Mouse (Mus musculus): ENCODE results near the gene Oas1g.
A peak's percentile ranks its signal among the peaks of the same experiment; 100 is the strongest.
"Not testable (repeated sequence)": the region's sequence is repeated elsewhere in the genome, so short reads cannot be mapped to it uniquely, and the experiment has no call there.

Oas1g gene

DNA sequence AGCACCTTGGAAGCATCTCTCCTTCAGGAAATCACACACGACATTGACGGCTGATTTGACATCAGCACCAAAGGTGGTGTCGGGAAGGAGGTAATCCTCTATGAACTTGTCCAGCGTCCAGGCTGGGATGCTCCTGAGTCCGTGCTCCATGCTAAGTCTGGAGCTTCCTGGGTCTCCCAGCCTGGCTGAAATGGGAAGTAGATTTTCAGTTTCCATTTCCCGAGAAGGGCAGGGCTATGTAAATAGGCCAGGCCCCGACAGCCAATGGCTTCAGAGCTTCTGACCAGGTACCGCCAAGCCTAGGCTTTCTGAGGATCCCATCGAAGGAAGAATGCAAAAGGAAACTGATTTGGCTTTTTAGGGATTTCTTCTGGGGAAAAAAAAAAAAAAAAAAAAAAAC is at the start of gene Oas1g:
Gene Oas1g, minus strand, starts transcription at position 201 of the 400 bp plus-strand sequence.
- DNase-seq: not testable (repeated sequence)

DNA sequence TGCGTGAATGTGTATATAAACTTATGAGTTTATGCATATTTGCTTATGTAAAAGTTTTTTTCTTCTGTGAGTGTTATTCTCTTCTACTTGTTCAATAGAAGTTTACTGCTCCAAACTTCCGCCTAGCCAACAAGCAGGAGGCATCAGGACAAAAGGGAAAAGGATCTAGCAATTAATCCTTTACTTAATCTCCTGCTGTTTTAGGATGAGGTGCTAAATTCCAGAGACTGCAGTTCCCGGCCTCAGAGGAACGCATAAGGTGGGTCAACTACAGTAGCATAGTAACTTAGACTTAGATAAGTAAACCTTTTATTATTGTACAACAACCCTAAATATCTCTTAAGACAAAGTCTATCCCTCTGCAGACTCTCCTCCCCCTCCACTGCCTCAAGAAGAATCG is 46.6 kb upstream of the Oas1g start:
- DNase-seq: no peak

DNA sequence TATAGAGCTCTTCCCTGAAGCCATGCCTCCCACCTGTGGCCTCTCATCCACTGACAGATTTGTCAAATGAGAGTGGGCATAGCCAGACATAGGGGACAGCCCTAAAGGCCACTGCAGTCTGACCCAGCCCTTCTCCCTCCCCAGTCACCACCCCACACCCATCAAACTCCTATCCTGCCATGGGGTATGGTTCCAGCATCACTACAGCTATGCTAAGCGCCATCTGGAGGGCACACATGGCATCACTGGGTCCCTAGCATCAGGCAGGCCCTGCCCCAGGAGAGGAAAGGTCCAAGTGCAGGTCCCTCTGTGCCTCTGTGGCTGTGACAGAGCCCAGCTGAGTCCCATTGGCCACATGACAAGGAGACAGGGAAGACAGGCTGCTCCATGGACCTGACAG is 39.6 kb upstream of the Oas1g start:
- peak; percentile 34 to 64 for DNase-seq

DNA sequence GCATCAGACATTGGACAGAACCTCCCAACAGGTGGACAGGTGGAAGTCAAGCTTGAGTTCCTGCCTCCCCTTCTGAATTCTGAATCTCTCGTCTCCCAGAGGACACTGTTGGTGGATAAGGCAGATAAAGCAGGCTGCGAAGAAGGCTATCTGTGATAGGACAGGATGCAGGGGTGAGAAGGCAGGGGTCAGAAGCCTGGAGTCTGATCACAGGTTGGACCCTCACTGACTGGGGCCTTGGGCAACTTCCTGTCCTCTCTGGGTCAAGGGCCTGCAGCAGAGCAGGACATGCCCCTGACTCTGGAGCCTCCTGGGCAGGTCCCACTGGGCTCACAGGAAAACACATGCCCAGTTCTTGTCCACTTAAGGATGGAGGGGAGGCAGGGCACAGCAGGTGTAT is 38.9 kb upstream of the Oas1g start:
- not testable (repeated sequence) for DNase-seq

DNA sequence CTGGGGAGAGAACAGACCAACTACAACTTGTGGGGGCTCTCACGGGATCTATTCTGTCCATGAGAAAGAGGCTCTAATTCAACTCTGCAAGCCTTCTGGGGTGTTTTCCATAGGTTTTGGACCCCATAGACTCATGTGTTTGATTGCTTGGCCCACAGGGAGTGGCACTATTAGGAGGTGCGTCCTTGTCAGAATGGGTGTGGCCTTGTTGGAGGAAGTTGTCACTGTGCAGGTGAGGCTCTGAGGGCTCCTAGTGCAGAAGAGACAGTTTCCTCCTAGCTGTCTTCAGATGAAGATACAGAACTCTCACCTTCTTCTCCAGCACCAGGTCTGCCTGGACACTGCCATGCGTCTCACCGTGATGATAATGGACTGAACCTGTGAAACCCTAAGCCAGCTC is 37.1 kb upstream of the Oas1g start:
- DNase-seq: not testable (repeated sequence)

DNA sequence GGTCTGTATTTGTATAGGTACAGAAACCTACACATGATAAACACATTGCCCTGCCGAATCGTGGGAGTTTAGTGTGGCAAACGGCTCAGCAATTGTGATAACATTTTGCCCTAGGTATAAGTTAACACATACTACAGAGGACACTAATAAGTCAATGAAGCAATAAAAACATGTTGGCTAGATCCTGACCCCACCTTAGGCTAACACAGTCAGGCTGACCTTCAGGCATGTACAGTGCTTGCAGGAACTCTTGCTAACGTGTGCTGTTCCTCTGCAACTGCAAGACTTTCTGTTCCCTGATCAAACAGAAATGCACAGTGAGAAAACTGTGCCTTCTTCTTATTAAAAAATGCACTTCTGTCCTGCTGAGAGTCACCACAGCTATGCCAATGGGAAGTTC is 36.6 kb upstream of the Oas1g start:
- DNase-seq: no peak

DNA sequence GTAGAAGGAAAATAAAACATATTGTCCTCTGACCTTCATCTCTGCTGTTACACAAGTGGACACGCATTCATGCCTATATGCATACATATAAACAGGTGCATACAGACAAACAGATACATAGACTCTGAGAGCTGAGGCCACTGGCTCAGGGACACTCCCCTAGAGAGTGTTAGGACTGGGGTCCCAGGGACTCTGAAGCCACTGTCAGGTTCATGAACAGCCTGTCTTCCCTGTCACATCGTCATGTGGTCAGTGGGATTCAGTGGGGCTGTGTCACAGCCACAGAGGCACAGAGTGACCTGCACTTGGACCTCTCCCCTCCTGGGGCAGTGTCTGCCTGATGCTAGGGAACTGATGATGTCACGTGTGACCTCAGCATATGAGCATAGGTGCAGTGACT is 32.9 kb upstream of the Oas1g start:
- DNase-seq: no peak

DNA sequence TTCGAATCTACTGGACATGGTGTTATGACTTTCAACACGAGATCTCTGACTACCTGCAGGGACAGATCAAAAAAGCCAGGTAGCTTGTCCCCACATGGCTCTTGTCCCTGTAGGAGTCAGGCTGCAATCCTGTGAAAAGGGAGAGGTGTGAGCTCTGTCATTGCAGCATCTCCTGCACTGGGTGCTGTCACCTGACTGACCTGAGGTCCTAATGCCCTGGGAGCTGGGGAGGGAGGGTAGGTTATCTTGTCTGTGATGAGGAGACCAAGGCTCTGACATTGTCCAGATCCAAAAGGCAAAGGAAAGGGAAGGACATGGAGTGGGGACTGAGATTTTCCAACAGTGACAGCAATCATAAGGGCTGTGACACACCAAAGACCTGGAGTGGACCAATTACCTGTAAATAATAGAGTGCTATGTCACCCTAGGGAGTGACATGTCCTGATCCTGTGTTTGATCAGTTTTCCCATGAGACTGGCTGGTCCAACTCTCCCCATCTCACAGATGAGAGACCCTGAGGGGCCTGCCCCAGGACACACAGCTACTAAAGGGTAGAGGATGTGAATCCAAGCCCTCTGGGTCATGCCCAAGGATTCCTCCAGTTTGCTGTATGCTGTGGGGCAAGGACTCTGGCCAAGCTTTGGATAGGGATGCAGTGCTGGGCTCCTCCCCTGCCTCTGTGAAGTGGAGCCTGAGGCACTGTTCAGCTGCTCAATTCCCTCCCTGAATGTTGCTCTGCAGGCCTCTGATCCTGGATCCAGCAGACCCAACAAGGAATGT is 31.9 kb upstream of the Oas1g start:
- not testable (repeated sequence) for DNase-seq

DNA sequence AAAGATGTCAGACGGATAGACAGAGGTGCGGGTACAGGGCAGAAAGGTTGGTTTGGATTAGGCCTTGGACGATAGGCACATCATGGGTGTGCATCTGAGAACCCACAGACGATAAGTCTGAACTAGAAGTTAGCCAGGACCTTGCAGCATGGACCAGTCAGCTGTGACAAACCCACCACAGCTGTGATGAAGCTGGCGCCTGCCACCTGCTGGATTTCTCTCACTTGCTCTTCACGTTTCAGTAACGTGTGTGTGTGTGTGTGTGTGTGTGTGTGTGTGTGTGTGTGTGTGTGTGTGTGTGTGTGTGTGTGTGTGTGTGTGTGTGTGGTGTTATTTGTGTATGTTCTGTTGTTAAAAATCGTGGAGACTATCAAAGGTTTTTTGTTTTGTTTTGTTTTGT is 26.8 kb upstream of the Oas1g start, which contains the start of gene Oas1d:
Gene Oas1d, plus strand, starts transcription at position 333 of the 400 bp plus-strand sequence.
- not testable (repeated sequence) for DNase-seq

DNA sequence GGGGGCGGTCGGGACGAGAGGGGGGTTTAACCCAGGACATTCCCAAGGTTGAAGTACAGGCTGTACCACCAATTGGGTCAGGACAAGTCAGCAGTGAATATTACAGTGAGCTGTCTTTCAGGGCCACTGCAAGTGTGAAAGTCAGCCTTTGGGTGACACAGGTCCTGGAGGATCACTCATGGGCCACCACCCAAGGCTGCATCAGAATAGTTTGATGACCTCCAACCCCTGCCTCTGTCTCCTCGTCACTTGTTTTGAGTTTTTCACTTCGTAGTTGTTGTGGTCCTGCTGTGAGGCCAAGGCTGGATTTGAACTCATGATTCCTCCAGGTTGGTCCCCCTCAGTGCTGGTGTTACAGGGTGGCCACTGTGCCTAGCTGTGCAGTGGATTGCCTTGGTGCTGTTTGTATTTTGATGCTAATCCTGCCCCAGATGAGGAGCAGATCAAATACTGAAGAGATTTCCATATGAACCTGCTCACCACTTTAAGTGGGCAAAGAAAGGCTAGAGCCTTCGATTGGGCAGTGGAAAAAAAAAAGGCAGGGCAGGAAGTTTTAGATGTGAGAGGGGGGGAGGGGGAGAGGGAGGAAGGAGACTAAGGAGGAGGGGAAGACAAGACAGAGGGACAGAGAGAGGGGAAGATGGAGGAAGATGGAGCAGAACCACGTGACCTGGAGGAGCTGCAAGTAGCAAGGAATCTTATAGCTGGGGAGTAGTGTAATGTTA is 20.9 kb upstream of the Oas1g start:
- no peak for DNase-seq

DNA sequence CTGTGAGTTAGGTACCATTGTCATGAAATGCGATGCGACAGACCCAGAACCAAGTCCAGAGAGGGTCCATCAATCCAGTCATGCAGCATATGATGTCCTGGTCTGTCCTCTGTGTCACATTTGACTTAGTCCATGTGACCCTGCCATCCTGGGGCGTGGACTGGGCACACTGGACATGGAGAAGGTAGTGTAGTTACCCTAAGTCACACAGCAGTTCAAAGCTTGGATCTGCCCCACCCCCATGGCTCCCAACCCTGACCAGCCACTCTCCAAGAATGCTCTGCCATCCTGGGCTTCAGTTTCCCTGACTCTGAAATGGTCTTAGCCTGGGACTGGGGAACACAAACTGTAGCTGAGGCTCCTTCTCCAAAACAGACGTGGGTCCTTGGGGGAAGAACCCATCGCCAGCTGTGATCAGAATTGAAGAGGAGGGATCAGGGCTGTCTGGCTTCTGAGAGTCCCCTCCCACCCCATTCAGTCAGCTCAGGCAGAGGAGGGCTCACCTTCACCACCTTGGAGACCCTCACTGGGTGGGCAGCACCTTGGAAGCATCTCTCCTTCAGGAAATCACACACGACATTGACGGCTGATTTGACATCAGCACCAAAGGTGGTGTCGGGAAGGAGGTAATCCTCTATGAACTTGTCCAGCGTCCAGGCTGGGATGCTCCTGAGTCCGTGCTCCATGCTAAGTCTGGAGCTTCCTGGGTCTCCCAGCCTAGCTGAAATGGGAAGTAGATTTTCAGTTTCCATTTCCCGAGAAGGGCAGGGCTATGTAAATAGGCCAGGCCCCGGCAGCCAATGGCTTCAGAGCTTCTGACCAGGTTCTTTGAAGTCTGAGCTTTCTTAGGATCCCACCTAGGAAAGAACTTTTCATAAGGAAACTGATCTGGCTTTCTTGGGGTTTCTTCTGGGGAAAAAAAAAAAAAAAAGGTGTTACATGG is 19.6 kb upstream of the Oas1g start, which contains the start of gene Oas1a:
Gene Oas1a, minus strand, starts transcription at position 731 of the 943 bp plus-strand sequence.
- DNase-seq: not testable (repeated sequence)

DNA sequence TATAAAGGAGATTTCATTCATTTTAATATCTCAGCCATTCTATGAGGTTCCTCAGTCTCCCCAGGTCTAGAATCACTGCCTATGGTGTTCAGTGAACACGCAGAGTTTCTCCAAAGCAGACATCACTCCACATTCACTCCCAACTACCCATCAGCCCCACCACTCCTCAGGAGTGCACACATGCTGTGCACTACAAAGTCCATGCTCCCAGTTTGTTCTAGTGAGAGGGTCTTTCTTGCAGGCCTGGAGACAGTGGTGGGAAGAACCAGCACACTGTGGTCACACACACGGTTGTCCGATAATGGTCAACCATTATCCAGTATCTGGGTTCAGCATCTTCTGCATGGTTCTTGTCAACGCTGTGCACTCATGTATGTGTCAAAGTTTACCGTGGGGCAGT is 14.6 kb upstream of the Oas1g start:
- DNase-seq: no peak

DNA sequence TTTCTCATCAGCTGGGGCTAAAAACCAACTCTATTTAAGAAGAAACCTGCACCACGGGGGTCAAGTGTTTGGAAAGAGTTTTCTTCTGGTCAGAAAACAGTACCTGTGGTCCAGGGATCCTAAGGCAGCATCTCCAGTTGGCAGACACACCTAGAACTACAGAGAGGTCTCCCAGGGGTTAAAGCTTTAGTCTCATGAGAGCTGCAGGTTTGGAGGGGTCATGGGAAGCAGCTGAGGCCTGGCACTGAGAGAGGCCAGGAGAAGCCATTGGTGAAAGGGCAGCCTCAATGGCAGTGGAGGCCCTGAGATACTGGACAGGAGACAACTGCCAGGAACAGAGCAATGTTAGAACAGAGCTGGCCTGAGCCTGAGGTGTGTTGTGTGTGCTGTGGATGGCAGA is 13.3 kb upstream of the Oas1g start:
- DNase-seq: no peak

DNA sequence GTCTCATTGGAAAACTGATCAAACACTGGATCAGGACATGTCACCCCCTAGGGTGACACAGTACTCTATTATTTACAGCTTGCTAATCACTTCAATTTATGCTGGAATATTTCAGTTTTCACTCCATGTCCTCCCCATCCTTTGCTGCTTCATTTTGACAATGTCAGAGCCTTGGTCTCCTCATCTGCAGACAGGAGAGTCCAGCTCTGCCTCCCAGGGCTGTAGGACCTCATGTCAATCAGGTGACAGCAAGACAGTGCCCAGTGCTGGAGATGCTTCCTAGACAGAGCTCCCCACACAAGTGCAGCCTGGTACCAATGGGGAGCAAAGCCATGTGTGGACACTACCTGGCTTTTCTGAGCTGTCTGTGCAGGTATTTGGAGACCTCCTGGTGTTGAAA is 11.3 kb upstream of the Oas1g start:
- no peak for DNase-seq

DNA sequence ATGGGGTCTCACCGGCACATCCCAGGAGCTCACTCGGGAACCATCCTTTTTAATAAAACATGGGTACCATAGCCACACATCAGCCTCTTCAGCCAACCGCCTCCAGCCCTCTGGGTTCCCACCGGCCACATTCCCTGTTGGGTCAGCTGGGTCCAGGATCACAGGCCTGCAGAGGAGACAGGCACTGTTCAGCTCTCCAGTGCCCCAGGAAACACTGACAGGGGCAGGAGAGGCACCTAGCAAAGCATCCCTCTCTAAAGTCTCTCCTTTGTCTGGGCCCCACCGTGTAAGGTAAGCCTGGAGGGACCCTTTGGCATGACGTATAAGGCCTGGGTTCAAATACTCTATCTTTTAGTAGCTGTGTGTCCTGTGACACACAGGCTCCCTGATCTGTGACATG is 10.9 kb upstream of the Oas1g start:
- no peak for DNase-seq

DNA sequence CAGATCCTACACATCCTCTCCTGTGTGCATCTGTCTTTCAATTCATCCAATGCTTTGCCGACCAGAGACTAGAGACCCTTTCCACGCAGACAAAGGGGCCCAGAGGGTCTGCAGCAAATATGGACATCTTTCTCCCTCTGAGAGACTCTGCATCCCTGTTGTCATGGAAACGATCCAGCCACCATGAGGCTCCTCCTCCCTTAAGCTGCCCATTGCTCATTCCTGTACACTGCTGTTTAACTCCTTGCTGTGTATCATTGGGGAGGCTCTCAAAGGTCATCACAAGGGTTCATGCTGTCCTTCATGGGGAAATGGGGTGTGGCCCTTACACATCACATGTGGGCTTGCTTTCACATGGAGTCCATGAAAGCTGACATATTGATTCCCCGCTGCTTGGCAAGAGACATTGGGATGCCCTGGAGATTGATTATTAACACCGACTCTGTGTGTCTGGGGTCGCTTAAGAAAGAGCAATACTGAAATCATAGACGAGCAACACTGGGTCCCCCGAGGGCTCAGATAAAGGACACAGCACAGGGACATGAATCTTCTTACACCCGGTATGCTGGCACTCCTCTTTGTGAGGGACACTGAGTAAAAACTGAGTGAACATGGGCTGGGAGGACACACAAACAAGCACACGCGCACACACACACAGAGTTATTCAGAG is 8.0 kb upstream of the Oas1g start:
- no peak for DNase-seq

DNA sequence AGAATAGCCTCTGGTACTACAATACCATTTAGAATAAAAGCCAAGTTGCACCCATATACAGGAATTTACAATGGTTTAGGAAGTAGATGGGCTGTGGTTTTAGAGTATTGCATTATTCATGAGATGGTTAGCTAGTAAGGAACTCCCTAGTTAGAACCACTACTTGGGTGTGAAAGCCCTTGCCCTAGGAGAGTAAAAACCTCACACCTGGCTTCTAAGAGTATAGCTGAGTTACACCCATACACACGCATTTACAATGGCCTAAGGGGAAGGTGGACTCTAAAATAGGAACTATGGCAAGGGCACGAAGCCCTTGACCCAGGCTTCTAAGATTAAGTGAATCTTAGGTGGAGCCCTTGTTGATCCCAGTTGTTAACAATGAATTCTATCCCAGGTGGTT is 7.3 kb upstream of the Oas1g start:
- DNase-seq: not testable (repeated sequence)

DNA sequence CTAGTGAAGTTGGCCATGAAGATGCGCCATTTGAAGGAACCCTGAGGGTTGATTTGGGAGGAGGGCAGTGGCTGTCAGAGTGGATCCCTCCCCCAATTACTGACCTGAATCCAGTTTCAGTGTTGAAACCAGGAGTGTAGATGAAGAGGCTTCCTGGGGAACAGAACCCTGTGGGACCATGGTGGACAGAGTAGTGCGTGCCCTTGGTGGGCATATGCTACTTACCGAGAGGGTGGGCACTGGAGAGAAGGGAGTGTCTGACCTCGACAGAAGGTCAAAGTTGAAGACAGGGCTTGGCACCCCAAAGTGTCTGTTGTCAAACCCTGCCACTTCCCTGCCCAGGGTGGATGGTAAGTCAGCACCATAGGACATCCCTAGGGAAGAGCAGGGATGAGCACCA is 6.5 kb upstream of the Oas1g start:
- not testable (repeated sequence) for DNase-seq

DNA sequence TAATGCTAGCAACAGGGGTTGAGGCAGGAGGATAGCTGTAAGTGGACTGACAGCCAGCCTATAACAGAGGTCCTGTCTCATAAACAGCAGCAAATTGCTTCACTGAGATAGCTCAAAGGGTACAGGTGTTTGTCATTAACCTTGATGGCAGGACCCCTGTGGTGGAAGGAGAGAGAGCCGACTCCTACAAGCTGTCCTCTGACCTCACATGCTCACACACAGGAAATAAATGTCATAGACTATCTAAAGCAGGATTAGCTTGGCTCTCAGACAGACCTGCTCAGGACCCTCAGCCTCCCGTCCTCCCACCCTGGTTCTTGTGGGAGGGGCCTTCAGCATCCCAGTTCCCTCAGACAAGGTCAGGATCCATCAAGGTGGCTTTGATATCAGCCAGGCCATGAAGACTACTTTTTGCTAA is 4.8 kb upstream of the Oas1g start:
- DNase-seq: no peak

DNA sequence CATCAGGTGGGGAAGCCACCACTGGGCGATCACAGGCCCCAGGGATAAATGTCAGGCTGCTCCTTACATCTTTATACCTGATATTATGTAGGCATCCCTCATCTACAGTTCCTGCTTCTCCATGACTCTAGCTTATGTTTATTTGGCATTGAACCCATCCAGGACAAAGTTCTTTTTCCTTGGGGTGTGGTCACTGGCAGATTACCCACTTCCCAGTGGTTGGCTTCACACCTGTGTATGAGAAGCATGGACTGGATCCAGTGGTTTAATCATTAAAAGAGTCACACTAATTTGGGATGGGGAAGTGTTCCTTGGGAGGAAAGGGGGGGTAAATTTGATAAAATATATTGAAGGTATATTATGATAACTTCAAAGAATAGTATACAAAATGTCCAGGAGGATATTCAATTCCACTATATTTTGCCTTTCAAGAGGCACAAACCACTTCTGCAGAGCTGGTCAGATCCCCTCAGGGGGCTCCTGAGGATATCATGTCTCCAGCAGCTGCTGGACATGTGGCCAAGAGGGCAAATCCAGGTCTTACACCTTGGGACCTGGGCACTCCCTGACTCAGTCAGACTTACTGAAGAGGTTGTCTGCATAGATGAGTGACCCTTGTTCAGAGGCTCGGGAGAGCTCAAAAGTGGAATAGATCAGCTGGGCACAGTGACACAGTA is 4.3 kb upstream of the Oas1g start:
- DNase-seq: not testable (repeated sequence)

DNA sequence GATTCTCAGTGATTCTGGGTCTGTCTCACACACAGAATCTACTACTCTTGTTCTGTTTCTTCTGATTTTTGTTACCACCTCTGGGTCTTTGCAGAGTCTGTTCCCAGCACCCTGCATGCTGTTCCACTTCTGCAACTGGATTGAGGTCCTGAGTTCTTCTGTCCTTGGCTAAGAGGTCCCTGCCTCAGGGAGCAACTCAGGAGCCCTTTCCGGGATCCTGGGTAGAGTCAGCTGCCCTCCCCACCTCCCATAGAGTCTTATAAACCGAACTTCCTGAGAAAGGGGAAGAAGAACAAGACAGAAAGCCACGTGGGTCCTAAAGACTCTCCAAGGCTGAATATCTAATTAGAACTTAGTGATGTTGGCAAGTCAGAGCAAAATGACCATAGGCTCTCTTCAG is 3.6 kb upstream of the Oas1g start:
- no peak for DNase-seq

DNA sequence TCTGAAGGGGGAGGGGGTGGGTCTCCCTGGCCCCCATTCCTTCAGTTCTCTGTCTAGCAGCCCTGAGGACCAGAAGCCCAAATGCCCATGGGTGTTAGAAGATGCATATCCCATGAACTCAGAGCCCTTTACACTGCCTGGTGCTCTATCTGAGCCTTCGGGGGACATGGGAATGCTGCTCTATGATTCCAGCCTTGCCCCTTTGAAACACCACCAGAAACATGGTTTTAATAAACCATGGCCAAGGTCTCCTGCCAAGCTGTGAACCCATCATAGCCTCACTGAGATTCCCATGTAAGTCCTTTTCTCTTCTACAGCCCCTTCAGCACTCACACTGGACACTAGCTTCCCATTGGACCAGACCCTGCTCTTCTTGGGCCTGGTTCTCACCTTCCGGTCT is 2.6 kb upstream of the Oas1g start:
- DNase-seq: no peak

All from cerebellum, postnatal 25 days (tissue).